ENCODE assay signal across 8 mouse cellular contexts in genomic region chr8:110725084-110725838, GRCm38 (mm10). TPM values are rescaled to one million over a fixed set of nuclear protein-coding genes. Genes with fewer than 3 reads are reported as not detected.
DNase-seq lines count a peak whose midpoint lies in the region; ATAC-seq and TF ChIP-seq lines count a peak whose summit lies in the region.

No protein-coding gene starts in this region.

- H3K36me3 ChIP-seq in lung, postnatal 0 days (ENCODE audit: insufficient read depth, low read length): peaks cover 28% of the 10 kb centered on the region
- H3K36me3 ChIP-seq in intestine, embryonic 14.5 days (ENCODE audit: control insufficient read depth, insufficient read depth, low read length): peaks cover 41% of the 10 kb centered on the region
- peaks cover 65% of the 10 kb centered on the region for H3K36me3 ChIP-seq in midbrain, embryonic 10.5 days

- H3K4me3 ChIP-seq in lung, postnatal 0 days (ENCODE audit: low read depth, low read length): no peak overlapping the region
- H3K4me3 ChIP-seq in intestine, embryonic 14.5 days (ENCODE audit: low read depth, low read length): no peak overlapping the region
- peak overlapping the region; percentile 12; the same call in 1 of the 2 replicates for H3K4me3 ChIP-seq in midbrain, embryonic 10.5 days

- peak; percentile 48 for TF ChIP-seq CTCF in lung, postnatal 0 days (IDR thresholded peaks at IDR 0.05)

- H3K27ac ChIP-seq in lung, postnatal 0 days (ENCODE audit: low read length): peak overlapping the region; percentile 3; the same call in 1 of the 2 replicates
- peak overlapping the region; percentile 14; the same call in 1 of the 2 replicates for H3K27ac ChIP-seq in intestine, embryonic 14.5 days (ENCODE audit: low read depth)
- peak overlapping the region; percentile 65 for H3K27ac ChIP-seq in midbrain, embryonic 10.5 days (replicated peaks)

- H3K9ac ChIP-seq in lung, postnatal 0 days (replicated peaks; ENCODE audit: low read depth): peak overlapping the region; percentile 19; the same call in 1 of the 2 replicates
- 0 out of 2 replicates have a peak overlapping the region, but pooled peaks have one; percentile 6 for H3K9ac ChIP-seq in intestine, embryonic 14.5 days (ENCODE audit: low read length)

- no peaks in the 10 kb centered on the region for H3K27me3 ChIP-seq in lung, postnatal 0 days (replicated peaks; ENCODE audit: insufficient read depth, low read length)
- H3K27me3 ChIP-seq in intestine, embryonic 14.5 days (replicated peaks; ENCODE audit: control insufficient read depth, insufficient read depth, low read length): no peaks in the 10 kb centered on the region
- peaks cover 5% of the 10 kb centered on the region; the same call in 1 of the 2 replicates for H3K27me3 ChIP-seq in midbrain, embryonic 10.5 days (ENCODE audit: low read depth, poor library complexity, severe bottlenecking)

- WGBS in lung, postnatal 0 days: 28% methylated on average over 7 of the region's 7 CpGs
- WGBS in intestine, embryonic 14.5 days: 38% methylated on average over 7 of the region's 7 CpGs
- WGBS in midbrain, embryonic 10.5 days: 53% methylated on average over 7 of the region's 7 CpGs

- TF ChIP-seq EP300 in lung, postnatal 0 days (IDR thresholded peaks at IDR 0.05): no peak

- intact Hi-C loops in gastrocnemius, postnatal 14 days (cut with DNase I; ENCODE audit: low total_unique reads): loop anchor here (2.0 kb wide), 1 partner anchor 78 kb away; no protein-coding TSS in a partner anchor

- peaks cover 23% of the 10 kb centered on the region; the same call in 1 of the 2 replicates for H3K4me1 ChIP-seq in lung, postnatal 0 days (ENCODE audit: insufficient read depth, low read depth, low read length)
- H3K4me1 ChIP-seq in intestine, embryonic 14.5 days (replicated peaks; ENCODE audit: control insufficient read depth, insufficient read depth, low read length): peaks cover 34% of the 10 kb centered on the region
- peaks cover 68% of the 10 kb centered on the region for H3K4me1 ChIP-seq in midbrain, embryonic 10.5 days

- peak; percentile 66 for DNase-seq in cerebellum, adult 11-12 months
- DNase-seq in cerebellum, adult 8-10 months: no peak
- peak; percentile 43 for DNase-seq in lung, postnatal 0 days (ENCODE audit: low spot score)
- DNase-seq in lung, postnatal 14 days: no peak
- DNase-seq in intestine, embryonic 14.5 days (ENCODE audit: low spot score): no peak
- no peak for DNase-seq in midbrain, embryonic 10.5 days (ENCODE audit: low spot score)
- DNase-seq in thymus, postnatal 10 days (ENCODE audit: low spot score in 2 of 2): no peak
- no peak for DNase-seq in gastrocnemius, postnatal 14 days

- no peak for ATAC-seq in lung, postnatal 0 days
- no peak for ATAC-seq in intestine, embryonic 14.5 days (replicated peaks; ENCODE audit: low FRiP score, low TSS enrichment, low read depth)

- no peaks in the 10 kb centered on the region for H3K9me3 ChIP-seq in lung, postnatal 0 days (ENCODE audit: low read length)
- H3K9me3 ChIP-seq in intestine, embryonic 14.5 days (ENCODE audit: control insufficient read depth, low read length): no peaks in the 10 kb centered on the region
- no peaks in the 10 kb centered on the region for H3K9me3 ChIP-seq in midbrain, embryonic 10.5 days (replicated peaks)

- H3K4me2 ChIP-seq in lung, postnatal 0 days (replicated peaks; ENCODE audit: low read depth, low read length): peak overlapping the region; percentile 32
- no peak overlapping the region for H3K4me2 ChIP-seq in intestine, embryonic 14.5 days (ENCODE audit: low read length)

RNA-seq across cellular contexts. Expression of gene Mtss1l, which starts 4.0 kb away (rescaled TPM):
- 13.8 and 16.6 TPM in 2 replicates for polyA plus RNA-seq in lung, postnatal 0 days (2015; fragmentation: Nextera tagmentation; extraction: Ambion mirVana)
- polyA plus RNA-seq in intestine, embryonic 14.5 days (2014; fragmentation: Nextera tagmentation; extraction: Ambion mirVana): 9.9 and 10.4 TPM in 2 replicates
- polyA plus RNA-seq in midbrain, embryonic 10.5 days (2016; fragmentation: Nextera tagmentation; extraction: Ambion mirVana): 4.9 and 5.0 TPM in 2 replicates
- total RNA-seq in gastrocnemius, postnatal 14 days (2021): 10 to 100 TPM; 44.3 to 47.6 TPM

Comparison
In these comparisons a context has a peak if more than half of its experiments do, and no peak if none do; other contexts are left out.
1. DNase-seq: peak in cerebellum, adult 11-12 months (single experiment) and lung, postnatal 0 days (single experiment); none in cerebellum, adult 8-10 months (single experiment), lung, postnatal 14 days (single experiment), intestine, embryonic 14.5 days (single experiment), midbrain, embryonic 10.5 days (single experiment), thymus, postnatal 10 days (0 of 2) and gastrocnemius, postnatal 14 days (single experiment).
2. H3K27ac ChIP-seq: peak in every context shown above with its lines; median percentile 65 in midbrain, embryonic 10.5 days; 14 in intestine, embryonic 14.5 days; 3 in lung, postnatal 0 days.